Mouse (Mus musculus): Measurements from ENCODE around the gene Wdr46.
"Not testable (repeated sequence)": the region's sequence is repeated elsewhere in the genome, so short reads cannot be mapped to it uniquely, and the experiment has no call there.

DNA sequence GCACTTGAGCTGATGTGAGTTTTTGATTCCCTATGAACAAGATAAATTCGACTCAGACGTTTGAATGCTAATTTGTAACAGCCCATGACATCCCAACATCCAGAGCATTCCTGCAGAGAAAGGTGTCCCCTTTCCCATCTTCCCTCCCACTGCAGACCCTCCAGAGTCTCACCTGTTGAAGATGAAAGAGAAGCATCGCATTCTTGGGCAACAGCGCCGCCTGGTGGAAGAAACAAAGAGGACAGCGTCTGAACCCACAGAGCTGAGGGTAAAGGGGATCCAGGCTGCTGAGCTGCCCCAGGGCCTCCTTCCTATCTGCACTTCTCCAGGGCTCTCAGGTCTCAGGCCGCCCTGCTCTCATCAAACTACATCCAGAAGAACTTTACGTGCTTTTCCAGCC, 41.7 kb downstream of the Wdr46 start:
- not testable (repeated sequence) for TF ChIP-seq GATA1 (IDR thresholded peaks at IDR 0.05; ENCODE audit: borderline replicate concordance, low read length); FLI1 (IDR thresholded peaks at IDR 0.05; ENCODE audit: low read length)
